Mouse (Mus musculus): Measurements from ENCODE around the gene Alk.

GRCm38 (mm10) chr17:72068176-72068575 is 536.3 kb downstream of the Alk start:
- TF ChIP-seq CTCF (IDR thresholded peaks at IDR 0.05; ENCODE audit: borderline replicate concordance, insufficient read depth, low read length) = no peak
- TF ChIP-seq POLR2A (IDR thresholded peaks at IDR 0.05; ENCODE audit: low read depth, low read length) = no peak
